Mouse (Mus musculus): ENCODE measurements around the gene Heatr4. TPM values are rescaled to one million over a fixed set of nuclear protein-coding genes. Genes with fewer than 3 reads are reported as not detected.
A peak's percentile ranks its signal among the peaks of the same experiment; 100 is the strongest.

Heatr4 gene
- polyA plus RNA-seq, 1 experiment from 2014 or later: not detected

- DNase-seq (ENCODE audit: low spot score) (peak; percentile 95), ATAC-seq (peak; percentile 88)
- TF ChIP-seq CTCF (IDR thresholded peaks at IDR 0.05) (peak; percentile 81), EP300 (IDR thresholded peaks at IDR 0.05) (peak; percentile 68; the same call in 1 of the 2 replicates)
- under 1% methylated on average over 69 of the region's 80 CpGs for WGBS
- H3K27me3 ChIP-seq (replicated peaks; ENCODE audit: insufficient read depth, low read length): no peaks in the 10 kb centered on the region
- peak within 1 kb of the TSS; percentile 67 for H3K4me3 ChIP-seq (ENCODE audit: low read depth, low read length)
- no peaks in the 10 kb centered on the region for H3K36me3 ChIP-seq (ENCODE audit: insufficient read depth, low read length)
- H3K4me1 ChIP-seq (ENCODE audit: insufficient read depth, low read depth, low read length): peaks cover 12% of the 10 kb centered on the region; the same call in 1 of the 2 replicates
- H3K27ac ChIP-seq (ENCODE audit: low read length): peak within 1 kb of the TSS; percentile 97
- peak within 1 kb of the TSS; percentile 68 for H3K9ac ChIP-seq (replicated peaks; ENCODE audit: low read depth)
- H3K9me3 ChIP-seq (ENCODE audit: low read length): no peaks in the 10 kb centered on the region
- H3K4me2 ChIP-seq (replicated peaks; ENCODE audit: low read depth, low read length): peak within 1 kb of the TSS; percentile 60
These were observed 3.2 kb upstream of the Heatr4 start, which contains the start of gene Acot2 for GRCm38 (mm10) chr12:83987583-83988441. Gene Acot2, plus strand, starts transcription at chr12:83987861.

GRCm38 (mm10) chr12:83987242-83987582 is 2.6 kb upstream of the Heatr4 start:
- peak overlapping the region; percentile 60 for H3K4me2 ChIP-seq (replicated peaks; ENCODE audit: low read depth, low read length)
- H3K27me3 ChIP-seq (replicated peaks; ENCODE audit: insufficient read depth, low read length): no peaks in the 10 kb centered on the region
- H3K36me3 ChIP-seq (ENCODE audit: insufficient read depth, low read length): no peaks in the 10 kb centered on the region
- H3K9ac ChIP-seq (replicated peaks; ENCODE audit: low read depth): peak overlapping the region; percentile 68; the same call in 1 of the 2 replicates
- H3K4me1 ChIP-seq (ENCODE audit: insufficient read depth, low read depth, low read length): peaks cover 13% of the 10 kb centered on the region; the same call in 1 of the 2 replicates
- H3K9me3 ChIP-seq (ENCODE audit: low read length): no peaks in the 10 kb centered on the region
- DNase-seq (ENCODE audit: low spot score) (no peak), ATAC-seq (peak; percentile 32)
- H3K4me3 ChIP-seq (ENCODE audit: low read depth, low read length): peak overlapping the region; percentile 67
- peak overlapping the region; percentile 97 for H3K27ac ChIP-seq (ENCODE audit: low read length)
- TF ChIP-seq CTCF (IDR thresholded peaks at IDR 0.05) (no peak), EP300 (IDR thresholded peaks at IDR 0.05) (no peak)
- WGBS: 9% methylated on average over 8 of the region's 8 CpGs

GRCm38 (mm10) chr12:83981615-83982014 is 3.0 kb downstream of the Heatr4 start:
- TF ChIP-seq EP300 (IDR thresholded peaks at IDR 0.05) (no peak), CTCF (IDR thresholded peaks at IDR 0.05) (no peak)
- H3K36me3 ChIP-seq (ENCODE audit: insufficient read depth, low read length): no peaks in the 10 kb centered on the region
- 42% methylated on average over 4 of the region's 4 CpGs for WGBS
- no peaks in the 10 kb centered on the region for H3K27me3 ChIP-seq (replicated peaks; ENCODE audit: insufficient read depth, low read length)
- ATAC-seq: no peak
- H3K4me2 ChIP-seq (replicated peaks; ENCODE audit: low read depth, low read length): no peak overlapping the region
- no peak for DNase-seq (ENCODE audit: low spot score)
- no peaks in the 10 kb centered on the region for H3K9me3 ChIP-seq (ENCODE audit: low read length)
- peaks cover 8% of the 10 kb centered on the region; the same call in 1 of the 2 replicates for H3K4me1 ChIP-seq (ENCODE audit: insufficient read depth, low read depth, low read length)
- no peak overlapping the region for H3K9ac ChIP-seq (replicated peaks; ENCODE audit: low read depth)
- no peak overlapping the region for H3K27ac ChIP-seq (ENCODE audit: low read length)
- H3K4me3 ChIP-seq (ENCODE audit: low read depth, low read length): no peak overlapping the region

GRCm38 (mm10) chr12:83978862-83979261 is 5.8 kb downstream of the Heatr4 start:
- no peak overlapping the region for H3K4me2 ChIP-seq (replicated peaks; ENCODE audit: low read depth, low read length)
- no peak for ATAC-seq
- DNase-seq (ENCODE audit: low spot score): no peak
- TF ChIP-seq EP300 (IDR thresholded peaks at IDR 0.05): no peak
- TF ChIP-seq CTCF (IDR thresholded peaks at IDR 0.05): no peak
- 94% methylated on average over 6 of the region's 6 CpGs for WGBS
- no peak overlapping the region for H3K9ac ChIP-seq (replicated peaks; ENCODE audit: low read depth)
- no peaks in the 10 kb centered on the region for H3K36me3 ChIP-seq (ENCODE audit: insufficient read depth, low read length)
- peaks cover 5% of the 10 kb centered on the region; the same call in 1 of the 2 replicates for H3K4me1 ChIP-seq (ENCODE audit: insufficient read depth, low read depth, low read length)
- H3K27me3 ChIP-seq (replicated peaks; ENCODE audit: insufficient read depth, low read length): no peaks in the 10 kb centered on the region
- no peaks in the 10 kb centered on the region for H3K9me3 ChIP-seq (ENCODE audit: low read length)
- no peak overlapping the region for H3K4me3 ChIP-seq (ENCODE audit: low read depth, low read length)
- no peak overlapping the region for H3K27ac ChIP-seq (ENCODE audit: low read length)

GRCm38 (mm10) chr12:83972117-83972516 is 12.5 kb downstream of the Heatr4 start:
- Histone ChIP-seq H3K9me3 (ENCODE audit: low read length) (no peaks in the 10 kb centered on the region), H3K9ac (replicated peaks; ENCODE audit: low read depth) (no peak overlapping the region), H3K4me3 (ENCODE audit: low read depth, low read length) (no peak overlapping the region), H3K4me2 (replicated peaks; ENCODE audit: low read depth, low read length) (no peak overlapping the region), H3K36me3 (ENCODE audit: insufficient read depth, low read length) (no peaks in the 10 kb centered on the region), H3K27ac (ENCODE audit: low read length) (no peak overlapping the region), H3K27me3 (replicated peaks; ENCODE audit: insufficient read depth, low read length) (no peaks in the 10 kb centered on the region), H3K4me1 (ENCODE audit: insufficient read depth, low read depth, low read length) (no peaks in the 10 kb centered on the region)
- peak; percentile 79 for TF ChIP-seq CTCF (IDR thresholded peaks at IDR 0.05)
- TF ChIP-seq EP300 (IDR thresholded peaks at IDR 0.05): no peak
- peak; percentile 62 for ATAC-seq
- peak; percentile 78 for DNase-seq (ENCODE audit: low spot score)
- WGBS: 32% methylated on average over 2 of the region's 2 CpGs

- DNase-seq (ENCODE audit: low spot score) (peak; percentile 79), ATAC-seq (peak; percentile 94)
- Histone ChIP-seq H3K27me3 (replicated peaks; ENCODE audit: insufficient read depth, low read length) (no peaks in the 10 kb centered on the region), H3K4me1 (ENCODE audit: insufficient read depth, low read depth, low read length) (no peaks in the 10 kb centered on the region), H3K9me3 (ENCODE audit: low read length) (no peaks in the 10 kb centered on the region), H3K4me2 (replicated peaks; ENCODE audit: low read depth, low read length) (no peak overlapping the region), H3K36me3 (ENCODE audit: insufficient read depth, low read length) (no peaks in the 10 kb centered on the region), H3K9ac (replicated peaks; ENCODE audit: low read depth) (no peak overlapping the region), H3K4me3 (ENCODE audit: low read depth, low read length) (no peak overlapping the region), H3K27ac (ENCODE audit: low read length) (no peak overlapping the region)
- TF ChIP-seq CTCF (IDR thresholded peaks at IDR 0.05) (no peak), EP300 (IDR thresholded peaks at IDR 0.05) (peak; percentile 17; the same call in 1 of the 2 replicates)
- WGBS: 55% methylated on average over 6 of the region's 7 CpGs
These were observed 19.4 kb downstream of the Heatr4 start for GRCm38 (mm10) chr12:83965235-83965634.

All from lung, postnatal 0 days (tissue).